In genomic region chr5:139258371-139259035, GRCm38 (mm10) we compare ENCODE assay signal across 17 mouse cellular contexts. TPM values are rescaled to one million over a fixed set of nuclear protein-coding genes. Genes with fewer than 3 reads are reported as not detected.
DNase-seq lines count a peak whose midpoint lies in the region; ATAC-seq and TF ChIP-seq lines count a peak whose summit lies in the region.
"Had no signal": no experiment of that assay in that cellular context is flagged by ENCODE, and none has a peak within 500 bp of the region (broad histone marks: within the 10 kb centered on the region; RNA-seq: fewer than 3 reads in every experiment).

No protein-coding gene starts in this region.

- no peak overlapping the region for H3K4me3 ChIP-seq in gastrocnemius, adult 2 months
- H3K4me3 ChIP-seq in heart, embryonic 16.5 days (ENCODE audit: low read length) = no peak overlapping the region
- no peak overlapping the region for H3K4me3 ChIP-seq in lung, embryonic 15.5 days
- H3K4me3 ChIP-seq: limb, embryonic 15.5 days; stomach, embryonic 15.5 days had no signal

- peaks cover 17% of the 10 kb centered on the region for H3K36me3 ChIP-seq in heart, embryonic 16.5 days (ENCODE audit: control insufficient read depth, insufficient read depth)
- H3K36me3 ChIP-seq in lung, embryonic 15.5 days = peaks cover 38% of the 10 kb centered on the region

- H3K4me1 ChIP-seq in heart, embryonic 16.5 days (ENCODE audit: control insufficient read depth, insufficient read depth, low read length) = peaks cover 65% of the 10 kb centered on the region
- peaks cover 71% of the 10 kb centered on the region for H3K4me1 ChIP-seq in lung, embryonic 15.5 days

- TF ChIP-seq CTCF in gastrocnemius, adult 2 months (IDR thresholded peaks at IDR 0.05) = no peak

- no peak overlapping the region for H3K9ac ChIP-seq in heart, embryonic 16.5 days (ENCODE audit: low read length)
- H3K9ac ChIP-seq in lung, embryonic 15.5 days = no peak overlapping the region
- H3K9ac ChIP-seq: hindbrain, embryonic 14.5 days; limb, embryonic 15.5 days; liver, postnatal 0 days; stomach, embryonic 15.5 days had no signal

- no peak for ATAC-seq in heart, embryonic 16.5 days (replicated peaks; ENCODE audit: extremely low read depth, insufficient read depth, low FRiP score)
- no peak for ATAC-seq in lung, embryonic 15.5 days (ENCODE audit: borderline replicate concordance, extremely low read depth, low FRiP score, low TSS enrichment)
- no peak for ATAC-seq in megakaryocyte, adult 5-6 weeks (ENCODE audit: poor library complexity, severe bottlenecking)
- ATAC-seq: liver, postnatal 0 days had no signal

- DNase-seq in gastrocnemius, adult 2 months = no peak
- DNase-seq in gastrocnemius, postnatal 10 days = no peak
- no peak for DNase-seq in heart, postnatal 10 days
- no peak for DNase-seq in lung, adult 18-20 months
- peak; percentile 74 for DNase-seq in ES-CJ7 (ENCODE audit: low read depth, low spot score)
- DNase-seq: adrenal gland, adult 8-10 months; cerebellum, adult 8-10 months; heart, postnatal 14 days; kidney, postnatal 14 days; liver, postnatal 0 days; right cerebral cortex, postnatal 25 days had no signal

- H3K27ac ChIP-seq in gastrocnemius, adult 2 months = peak overlapping the region; percentile 99; the same call in 1 of the 2 replicates
- H3K27ac ChIP-seq in heart, embryonic 16.5 days (ENCODE audit: low read length) = peak overlapping the region; percentile 75
- peak overlapping the region; percentile 73 for H3K27ac ChIP-seq in lung, embryonic 15.5 days
- H3K27ac ChIP-seq: hindbrain, embryonic 14.5 days; limb, embryonic 15.5 days had no signal

- H3K9me3 ChIP-seq in heart, embryonic 16.5 days (replicated peaks; ENCODE audit: control insufficient read depth, low read length) = no peaks in the 10 kb centered on the region
- no peaks in the 10 kb centered on the region for H3K9me3 ChIP-seq in lung, embryonic 15.5 days
- H3K9me3 ChIP-seq: limb, embryonic 15.5 days; stomach, embryonic 15.5 days had no signal

- WGBS in heart, embryonic 16.5 days = 84% methylated on average over 8 of the region's 8 CpGs
- 82% methylated on average over 8 of the region's 8 CpGs for WGBS in lung, embryonic 15.5 days

- H3K4me2 ChIP-seq in heart, embryonic 16.5 days (ENCODE audit: low read depth, low read length) = no peak overlapping the region
- H3K4me2 ChIP-seq in lung, embryonic 15.5 days = no peak overlapping the region
- H3K4me2 ChIP-seq: hindbrain, embryonic 14.5 days; limb, embryonic 15.5 days; stomach, embryonic 15.5 days had no signal

- intact Hi-C loops in gastrocnemius, adult 2 months (cut with DNase I) = no loop called here
- intact Hi-C loops in heart, postnatal 10 days (cut with DNase I) = no loop called here

- no peaks in the 10 kb centered on the region for H3K27me3 ChIP-seq in heart, embryonic 16.5 days (ENCODE audit: control insufficient read depth, insufficient read depth, low read length)
- no peaks in the 10 kb centered on the region for H3K27me3 ChIP-seq in lung, embryonic 15.5 days
- H3K27me3 ChIP-seq: limb, embryonic 15.5 days; stomach, embryonic 15.5 days had no signal

RNA-seq across cellular contexts. Expression of gene Get4, which starts 6.4 kb away (rescaled TPM):
- total RNA-seq in gastrocnemius, adult 2 months (2021) = 10 to 100 TPM; 30.6 to 31.1 TPM
- total RNA-seq in gastrocnemius, postnatal 10 days (2021) = 10 to 100 TPM; 48.4 to 55.6 TPM
- 141 and 145 TPM in 2 replicates for polyA plus RNA-seq in heart, embryonic 16.5 days (2015; fragmentation: Nextera tagmentation; extraction: Ambion mirVana)
- 10 to 100 TPM; 57.6 to 59.4 TPM for total RNA-seq in heart, postnatal 10 days (2021)
- polyA plus RNA-seq in lung, embryonic 15.5 days (2015; fragmentation: Nextera tagmentation; extraction: Ambion mirVana) = 186 TPM in 2 replicates
- 21.6 and 23.0 TPM in 2 replicates for total RNA-seq in megakaryocyte, adult 5-6 weeks (2015)
- total RNA-seq in megakaryocyte, adult 5-6 weeks (2017) = 18.5 and 23.1 TPM in 2 replicates

RNA-seq across cellular contexts. Expression of gene Sun1, which starts 58.1 kb away (rescaled TPM):
- total RNA-seq in gastrocnemius, adult 2 months (2021) = 10 to 100 TPM; 39.5 to 43.3 TPM
- 10 to 100 TPM; 42.7 to 52.4 TPM for total RNA-seq in gastrocnemius, postnatal 10 days (2021)
- polyA plus RNA-seq in heart, embryonic 16.5 days (2015; fragmentation: Nextera tagmentation; extraction: Ambion mirVana) = 35.7 and 41.5 TPM in 2 replicates
- total RNA-seq in heart, postnatal 10 days (2021) = 10 to 100 TPM; 43.5 to 44.8 TPM
- polyA plus RNA-seq in lung, embryonic 15.5 days (2015; fragmentation: Nextera tagmentation; extraction: Ambion mirVana) = 48.7 and 52.7 TPM in 2 replicates
- 40.8 and 44.1 TPM in 2 replicates for total RNA-seq in megakaryocyte, adult 5-6 weeks (2015)
- total RNA-seq in megakaryocyte, adult 5-6 weeks (2017) = 67.0 and 72.5 TPM in 2 replicates
